Mouse (Mus musculus) hindbrain, embryonic 16.5 days (tissue): ENCODE results near the gene Vps4a. TPM values are rescaled to one million over a fixed set of nuclear protein-coding genes. Genes with fewer than 3 reads are reported as not detected.
"Not testable (repeated sequence)": the region's sequence is repeated elsewhere in the genome, so short reads cannot be mapped to it uniquely, and the experiment has no call there.

Experiments used
- ATAC-seq: fragments of 200-750 bp; cut with Nextera tagmentation; 2 replicates; pipeline ENCODE4 v1.8.0; 2017; ENCODE audit warnings: moderate TSS enrichment, moderate library complexity
- H3K27ac ChIP-seq: fragments of 300-500 bp; sonication (generic); 2 replicates; pipeline ENCODE4 v1.5.1; 2014; ENCODE audit warnings: low read depth, mild to moderate bottlenecking, control low read depth, low read length, moderate library complexity
- H3K27me3 ChIP-seq: fragments of 300-500 bp; sonication (generic); replicated peaks from 2 replicates; pipeline ENCODE4 v1.6.1; 2014; ENCODE audit warnings: low read length; ENCODE audit not compliant: control insufficient read depth, insufficient read depth
- H3K36me3 ChIP-seq: fragments of 300-500 bp; sonication (generic); 2 replicates; pipeline ENCODE4 v1.6.1; 2014; ENCODE audit warnings: mild to moderate bottlenecking, low read length, moderate library complexity, mixed read lengths; ENCODE audit not compliant: control insufficient read depth, insufficient read depth
- H3K4me1 ChIP-seq: fragments of 300-500 bp; sonication (generic); 2 replicates; pipeline ENCODE4 v1.6.1; 2014; ENCODE audit warnings: low read depth, low read length; ENCODE audit not compliant: control insufficient read depth, insufficient read depth
- H3K4me2 ChIP-seq: fragments of 300-500 bp; sonication (generic); 2 replicates; pipeline ENCODE4 v1.6.1; 2014; ENCODE audit warnings: mild to moderate bottlenecking, low read length, control low read depth, moderate library complexity
- H3K4me3 ChIP-seq: fragments of 300-500 bp; sonication (generic); 2 replicates; pipeline ENCODE4 v1.5.1; 2014; ENCODE audit warnings: mild to moderate bottlenecking, low read length, control low read depth, moderate library complexity
- H3K9ac ChIP-seq: fragments of 300-500 bp; sonication (generic); 2 replicates; pipeline ENCODE4 v1.6.1; 2014; ENCODE audit warnings: low read depth, mild to moderate bottlenecking, control low read depth, low read length, moderate library complexity
- H3K9me3 ChIP-seq: fragments of 300-500 bp; sonication (generic); 2 replicates; pipeline ENCODE4 v1.6.1; 2014; ENCODE audit warnings: mild to moderate bottlenecking, low read length, moderate library complexity; ENCODE audit not compliant: control insufficient read depth
- WGBS: fragments of 180-500 bp; shearing (Covaris S2); extraction: QIAGEN DNeasy Blood & Tissue Kit; methylation state at CpG from one replicate; pipeline ENCODE4 v1.1.7; 2014; 5-methylcytosine and 5-hydroxymethylcytosine counted together
- polyA plus RNA-seq: library from polyadenylated mRNA; unstranded; fragments of >200 nt; fragmentation: Nextera tagmentation; extraction: Ambion mirVana; gene quantifications from 2 replicates; pipeline ENCODE4 v1.2.1, GENCODE M21; 2015

Gene Vps4a
- polyA plus RNA-seq: 159 and 165 TPM in 2 replicates

DNA sequence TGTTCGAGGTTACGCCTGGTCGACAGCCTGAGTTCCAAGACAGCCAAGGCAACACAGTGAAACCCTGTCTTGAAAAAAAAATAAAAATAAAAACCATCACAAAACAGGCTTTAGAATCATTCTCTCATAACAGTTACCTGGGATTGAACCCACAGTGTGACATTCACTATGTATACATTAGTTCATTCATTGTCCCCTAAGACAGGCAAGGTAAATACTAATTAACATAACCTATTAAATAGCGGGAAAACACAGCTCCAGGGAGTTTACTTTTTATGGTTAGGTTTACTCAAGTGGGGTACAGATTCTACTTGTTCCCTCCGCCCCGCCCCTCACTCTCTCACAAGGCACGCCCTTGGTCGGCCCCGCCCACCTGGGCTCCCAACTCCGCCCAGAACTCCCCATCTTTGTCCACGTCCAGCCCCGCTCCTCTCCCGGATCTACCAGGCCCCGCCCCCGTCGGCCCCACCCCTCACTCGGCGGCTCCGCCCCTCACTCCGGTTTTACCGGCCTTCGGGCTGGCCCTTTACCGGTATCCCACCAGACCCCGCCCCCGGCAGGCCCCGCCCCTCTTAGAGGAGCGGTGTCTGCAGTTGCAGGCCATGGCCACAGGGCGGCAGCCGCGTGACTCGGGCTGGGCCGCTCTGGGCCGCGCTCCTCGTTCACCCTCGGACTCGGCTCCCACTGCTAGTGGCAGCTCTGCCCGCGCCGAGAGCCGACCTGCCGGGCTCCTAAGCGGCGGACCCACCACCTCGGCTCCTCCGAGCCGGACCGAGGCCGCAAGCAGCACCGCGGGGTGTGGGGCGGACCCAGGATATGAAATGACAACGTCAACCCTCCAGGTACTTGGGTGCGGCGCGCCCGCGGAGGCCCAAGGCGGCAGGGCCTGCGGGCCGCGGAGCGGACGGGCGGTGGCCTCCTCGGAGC is at the start of gene Vps4a:
TSS of gene Vps4a (plus strand) at position 573 of the 927 bp plus-strand sequence.
- H3K36me3 ChIP-seq: no peaks in the 10 kb centered on the region
- no peaks in the 10 kb centered on the region for H3K9me3 ChIP-seq
- H3K9ac ChIP-seq: peak within 1 kb of the TSS; percentile 99
- H3K27me3 ChIP-seq: no peaks in the 10 kb centered on the region
- ATAC-seq: peak; percentile 96
- H3K4me2 ChIP-seq: peak within 1 kb of the TSS; percentile 77
- peak within 1 kb of the TSS; percentile 97 for H3K4me3 ChIP-seq
- H3K27ac ChIP-seq: peak within 1 kb of the TSS; percentile 65
- H3K4me1 ChIP-seq: peaks cover 18% of the 10 kb centered on the region
- WGBS: 4% methylated on average over 61 of the region's 66 CpGs

DNA sequence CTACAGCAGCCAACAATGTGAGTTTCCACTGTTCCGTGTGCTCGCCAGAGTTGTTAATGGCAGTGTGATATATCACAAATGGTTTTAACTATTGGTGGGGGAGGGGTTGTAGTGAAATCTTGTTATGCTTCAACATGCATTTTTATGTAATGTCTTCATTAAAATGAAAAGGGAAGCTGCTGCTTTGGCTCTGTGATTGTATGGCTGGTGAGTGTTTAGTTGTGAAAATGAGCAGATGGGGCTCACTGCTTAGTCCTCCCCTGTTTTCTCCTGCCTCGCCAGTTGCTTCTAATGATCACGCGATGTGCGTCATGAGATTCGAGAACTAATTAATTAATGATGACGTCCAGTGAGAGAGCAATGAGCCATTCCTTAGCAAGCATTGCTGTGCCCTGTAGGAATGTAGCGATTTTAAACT is 45.6 kb upstream of the Vps4a start:
- Histone ChIP-seq H3K27me3 (no peaks in the 10 kb centered on the region), H3K4me2 (peak overlapping the region; percentile 33), H3K4me1 (peaks cover 3% of the 10 kb centered on the region), H3K27ac (peak overlapping the region; percentile 51), H3K9ac (no peak overlapping the region), H3K4me3 (no peak overlapping the region), H3K36me3 (no peaks in the 10 kb centered on the region), H3K9me3 (no peaks in the 10 kb centered on the region)
- 39% methylated on average over 9 of the region's 9 CpGs for WGBS
- peak; percentile 73 for ATAC-seq

DNA sequence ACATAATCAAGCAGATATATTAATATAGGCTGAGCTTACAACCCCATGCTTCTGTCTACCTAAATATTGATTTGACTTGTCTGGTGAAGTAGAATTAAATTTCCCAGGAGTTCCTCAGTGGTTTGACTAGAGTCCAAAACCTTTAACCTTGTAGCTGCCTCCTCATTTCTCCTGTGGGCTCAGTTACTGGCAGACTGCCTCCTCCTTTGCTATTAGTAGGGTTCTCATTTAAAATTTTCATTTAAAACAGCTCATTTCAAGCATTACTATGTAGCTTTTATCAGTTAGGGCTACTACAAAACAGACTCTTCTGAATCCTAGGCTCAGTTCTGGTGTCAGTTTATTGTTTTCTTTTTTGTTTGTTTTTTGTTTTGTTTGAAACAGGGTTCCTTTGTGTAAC is 45.1 kb upstream of the Vps4a start:
- Histone ChIP-seq H3K9me3 (no peaks in the 10 kb centered on the region), H3K4me2 (no peak overlapping the region; the same call in 1 of the 2 replicates), H3K27ac (no peak overlapping the region), H3K9ac (no peak overlapping the region), H3K36me3 (no peaks in the 10 kb centered on the region), H3K4me3 (no peak overlapping the region), H3K27me3 (no peaks in the 10 kb centered on the region), H3K4me1 (peaks cover 3% of the 10 kb centered on the region)
- 0 out of 2 replicates have a peak, but pooled peaks have one; percentile 9 for ATAC-seq

- ATAC-seq: no peak
- no peak overlapping the region for H3K27ac ChIP-seq
- H3K27me3 ChIP-seq: no peaks in the 10 kb centered on the region
- no peaks in the 10 kb centered on the region for H3K9me3 ChIP-seq
- H3K36me3 ChIP-seq: no peaks in the 10 kb centered on the region
- H3K9ac ChIP-seq: no peak overlapping the region
- no peak overlapping the region for H3K4me3 ChIP-seq
- no peak overlapping the region for H3K4me2 ChIP-seq
- peaks cover 3% of the 10 kb centered on the region for H3K4me1 ChIP-seq
Observed at GRCm38 (mm10) chr8:106987557-106987956, 43.5 kb upstream of the Vps4a start.

DNA sequence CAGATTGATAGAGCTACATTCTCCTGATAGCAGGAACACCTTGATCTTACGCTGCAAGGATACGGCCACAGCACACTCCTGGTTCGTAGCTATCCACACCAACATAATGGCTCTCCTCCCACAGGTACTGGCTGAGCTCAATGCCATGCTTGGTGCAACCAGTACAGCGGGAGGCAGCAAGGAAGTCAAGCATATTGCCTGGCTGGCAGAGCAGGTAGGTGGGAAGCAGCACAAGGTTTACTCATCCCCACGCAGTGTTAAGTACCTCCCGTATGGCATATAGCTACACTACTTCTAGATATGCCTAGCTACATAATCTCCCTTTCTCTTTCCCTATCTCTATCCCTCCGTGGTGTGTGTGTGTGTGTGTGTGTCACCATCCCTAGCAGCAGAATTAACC is 39.6 kb upstream of the Vps4a start:
- no peak overlapping the region for H3K27ac ChIP-seq
- H3K27me3 ChIP-seq: no peaks in the 10 kb centered on the region
- no peaks in the 10 kb centered on the region for H3K36me3 ChIP-seq
- no peaks in the 10 kb centered on the region for H3K9me3 ChIP-seq
- no peak overlapping the region for H3K4me2 ChIP-seq
- WGBS: 96% methylated on average over 7 of the region's 7 CpGs
- H3K4me1 ChIP-seq: no peaks in the 10 kb centered on the region
- ATAC-seq: no peak
- H3K4me3 ChIP-seq: no peak overlapping the region
- H3K9ac ChIP-seq: no peak overlapping the region

DNA sequence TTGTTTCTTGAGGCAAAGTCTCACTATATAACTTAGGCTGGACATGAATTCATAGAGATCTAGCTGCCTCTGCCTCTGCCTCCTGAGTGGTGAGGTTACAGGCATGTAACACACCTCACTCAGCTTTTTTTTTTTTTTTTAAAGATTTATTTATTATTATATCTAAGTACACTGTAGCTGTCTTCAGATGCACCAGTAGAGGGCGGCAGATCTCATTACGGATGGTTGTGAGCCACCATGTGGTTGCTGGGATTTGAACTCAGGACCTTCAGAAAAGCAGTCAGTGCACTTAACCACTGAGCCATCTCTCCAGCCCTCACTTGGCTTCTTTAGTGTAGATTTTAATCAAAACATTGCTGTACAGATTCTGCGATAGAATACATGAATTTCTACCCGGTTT is 34.7 kb upstream of the Vps4a start:
- not testable (repeated sequence) for ATAC-seq, H3K4me3 ChIP-seq, H3K4me1 ChIP-seq, H3K9ac ChIP-seq, H3K36me3 ChIP-seq, H3K27me3 ChIP-seq, H3K4me2 ChIP-seq, H3K27ac ChIP-seq, H3K9me3 ChIP-seq
- WGBS: 88% methylated on average over 4 of the region's 4 CpGs

GRCm38 (mm10) chr8:106997416-106997815 is 33.6 kb upstream of the Vps4a start:
- Histone ChIP-seq H3K36me3 (no peaks in the 10 kb centered on the region), H3K27me3 (no peaks in the 10 kb centered on the region), H3K4me1 (no peaks in the 10 kb centered on the region), H3K9ac (no peak overlapping the region), H3K27ac (no peak overlapping the region), H3K4me2 (no peak overlapping the region), H3K9me3 (no peaks in the 10 kb centered on the region), H3K4me3 (no peak overlapping the region)
- WGBS: 90% methylated on average over 4 of the region's 4 CpGs
- ATAC-seq: no peak

DNA sequence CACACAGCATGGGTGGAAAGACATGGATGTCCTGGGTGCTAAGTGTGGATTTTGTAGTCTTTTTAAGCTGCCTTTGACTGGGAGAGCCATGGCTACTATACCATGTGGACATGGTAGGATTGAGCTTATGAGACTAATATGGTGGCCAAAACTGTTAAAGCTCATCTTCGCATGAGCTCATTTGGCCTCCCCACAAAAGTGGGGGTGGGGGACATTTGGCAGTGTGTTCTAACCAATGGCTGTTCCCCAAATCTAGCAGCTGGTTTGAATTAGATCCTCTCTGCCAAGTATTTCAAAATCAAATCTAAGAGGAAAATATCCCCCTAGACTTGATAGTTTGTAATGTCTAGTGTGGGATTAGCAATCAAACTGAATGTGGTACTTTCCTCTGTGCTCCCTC is 32.0 kb upstream of the Vps4a start:
- H3K4me2 ChIP-seq: no peak overlapping the region
- 75% methylated on average over 1 of the region's 1 CpGs for WGBS
- ATAC-seq: no peak

GRCm38 (mm10) chr8:107002532-107002931 is 28.5 kb upstream of the Vps4a start:
- Histone ChIP-seq H3K4me3 (no peak overlapping the region), H3K9ac (no peak overlapping the region), H3K9me3 (no peaks in the 10 kb centered on the region), H3K4me2 (no peak overlapping the region), H3K27ac (no peak overlapping the region), H3K4me1 (no peaks in the 10 kb centered on the region), H3K27me3 (no peaks in the 10 kb centered on the region), H3K36me3 (0 out of 2 replicates have a peak, but pooled peaks cover 2% of the 10 kb centered on the region)
- WGBS: 41% methylated on average over 5 of the region's 5 CpGs
- peak; percentile 61; the same call in 1 of the 2 replicates for ATAC-seq

More for the DNA sequence above, 32.0 kb upstream of the Vps4a start:
- Histone ChIP-seq H3K27me3 (no peaks in the 10 kb centered on the region), H3K9me3 (no peaks in the 10 kb centered on the region), H3K4me1 (no peaks in the 10 kb centered on the region), H3K36me3 (0 out of 2 replicates have a peak, but pooled peaks cover 2% of the 10 kb centered on the region), H3K4me3 (no peak overlapping the region), H3K27ac (no peak overlapping the region), H3K9ac (no peak overlapping the region)
